ENCODE assay signal across 8 mouse cellular contexts in genomic region chr12:86795838-86796232, GRCm38 (mm10).
A peak's percentile ranks its signal among the peaks of the same experiment; 100 is the strongest.
DNase-seq lines count a peak whose midpoint lies in the region; ATAC-seq and TF ChIP-seq lines count a peak whose summit lies in the region.

No protein-coding gene starts in this region.

- TF ChIP-seq POLR2A in heart, adult 2 months (IDR thresholded peaks at IDR 0.05; ENCODE audit: insufficient read depth, low read depth, low read length): no peak

- H3K4me3 ChIP-seq in embryonic facial prominence, embryonic 10.5 days: no peak overlapping the region
- no peak overlapping the region for H3K4me3 ChIP-seq in heart, adult 2 months
- H3K4me3 ChIP-seq in liver, embryonic 11.5 days (ENCODE audit: low read depth, low read length): no peak overlapping the region

- H3K27me3 ChIP-seq in embryonic facial prominence, embryonic 10.5 days (replicated peaks; ENCODE audit: low read depth, poor library complexity, severe bottlenecking): no peaks in the 10 kb centered on the region
- no peaks in the 10 kb centered on the region for H3K27me3 ChIP-seq in heart, adult 2 months (ENCODE audit: control insufficient read depth, insufficient read depth, low read length)
- no peaks in the 10 kb centered on the region for H3K27me3 ChIP-seq in liver, embryonic 11.5 days (replicated peaks; ENCODE audit: control insufficient read depth, insufficient read depth, low read length)
- no peaks in the 10 kb centered on the region for H3K27me3 ChIP-seq in splenic B cell, adult 2 months (ENCODE audit: control insufficient read depth, insufficient read depth, low read length, poor library complexity, severe bottlenecking)

- intact Hi-C loops in heart, adult 2 months (cut with DNase I): loop anchor here (1.0 to 5.0 kb wide), 4 partner anchors 24 to 128 kb away; no protein-coding TSS in a partner anchor

- no peaks in the 10 kb centered on the region for H3K36me3 ChIP-seq in embryonic facial prominence, embryonic 10.5 days (replicated peaks)
- H3K36me3 ChIP-seq in heart, adult 2 months (ENCODE audit: control insufficient read depth, insufficient read depth, low read length): 0 out of 2 replicates have a peak, but pooled peaks cover 3% of the 10 kb centered on the region
- H3K36me3 ChIP-seq in liver, embryonic 11.5 days (ENCODE audit: control insufficient read depth, insufficient read depth, low read length): no peaks in the 10 kb centered on the region
- H3K36me3 ChIP-seq in splenic B cell, adult 2 months (ENCODE audit: control insufficient read depth, insufficient read depth, low read length, poor library complexity, severe bottlenecking): no peaks in the 10 kb centered on the region

- H3K4me1 ChIP-seq in embryonic facial prominence, embryonic 10.5 days: peaks cover 42% of the 10 kb centered on the region
- H3K4me1 ChIP-seq in heart, adult 2 months (ENCODE audit: control insufficient read depth, insufficient read depth, low read length): peaks cover 25% of the 10 kb centered on the region
- peaks cover 25% of the 10 kb centered on the region for H3K4me1 ChIP-seq in liver, embryonic 11.5 days (replicated peaks; ENCODE audit: control insufficient read depth, insufficient read depth, low read length)

- DNase-seq in 416B (ENCODE audit: low read depth): peak; percentile 94
- peak; percentile 85 for DNase-seq in adrenal gland, postnatal 10 days
- peak; percentile 89 for DNase-seq in embryonic facial prominence, embryonic 10.5 days (ENCODE audit: low spot score)
- DNase-seq in heart, adult 2 months: peak; percentile 81 to 84
- DNase-seq in kidney, adult 9 months: peak; percentile 92
- DNase-seq in liver, embryonic 11.5 days (ENCODE audit: low spot score): peak; percentile 75
- peak; percentile 83 to 87 for DNase-seq in natural killer cell, adult 2 months (ENCODE audit: low spot score in 2 of 2)
- DNase-seq in splenic B cell, adult 2 months (ENCODE audit: low read depth, low spot score): peak; percentile 95

- 6% methylated on average over 4 of the region's 4 CpGs for WGBS in embryonic facial prominence, embryonic 10.5 days
- 1% methylated on average over 4 of the region's 4 CpGs for WGBS in heart, adult 2 months
- 3% methylated on average over 4 of the region's 4 CpGs for WGBS in liver, embryonic 11.5 days

- peak; percentile 81 for ATAC-seq in liver, embryonic 11.5 days (replicated peaks; ENCODE audit: low FRiP score)

- H3K9ac ChIP-seq in heart, adult 2 months (ENCODE audit: low read depth, low read length): peak overlapping the region; percentile 8; the same call in 1 of the 2 replicates
- H3K9ac ChIP-seq in liver, embryonic 11.5 days (ENCODE audit: low read depth, low read length): no peak overlapping the region

- H3K79me2 ChIP-seq in heart, adult 2 months (replicated peaks; ENCODE audit: control insufficient read depth, insufficient read depth, low read length): no peaks in the 10 kb centered on the region

- TF ChIP-seq CTCF in heart, adult 2 months (IDR thresholded peaks at IDR 0.05): peak; percentile 87

- no peaks in the 10 kb centered on the region for H3K9me3 ChIP-seq in embryonic facial prominence, embryonic 10.5 days
- no peaks in the 10 kb centered on the region for H3K9me3 ChIP-seq in liver, embryonic 11.5 days (ENCODE audit: control insufficient read depth, low read length)

- H3K27ac ChIP-seq in embryonic facial prominence, embryonic 10.5 days (replicated peaks): 0 out of 2 replicates have a peak overlapping the region, but pooled peaks have one; percentile 2
- H3K27ac ChIP-seq in heart, adult 2 months: peak overlapping the region; percentile 57
- H3K27ac ChIP-seq in liver, embryonic 11.5 days (ENCODE audit: low read depth, low read length): peak overlapping the region; percentile 46; the same call in 1 of the 2 replicates

- no peak overlapping the region for H3K4me2 ChIP-seq in liver, embryonic 11.5 days

- peak; percentile 100 for TF ChIP-seq EP300 in heart, adult 2 months (IDR thresholded peaks at IDR 0.05; ENCODE audit: insufficient read depth, low read depth, low read length)

Comparison
In these comparisons a context has a peak if more than half of its experiments do, and no peak if none do; other contexts are left out.
1. H3K27ac ChIP-seq: peak in every context shown above with its lines; median percentile 57 in heart, adult 2 months; 46 in liver, embryonic 11.5 days; 2 in embryonic facial prominence, embryonic 10.5 days.